Mouse (Mus musculus): ENCODE results near the gene Tbc1d23.
"Not testable (repeated sequence)": the region's sequence is repeated elsewhere in the genome, so short reads cannot be mapped to it uniquely, and the experiment has no call there.

The Tbc1d23 gene

GRCm38 (mm10) chr16:57215957-57216356 is 15.3 kb downstream of the Tbc1d23 start:
- DNase-seq (ENCODE audit: low read depth, low spot score), result no peak

GRCm38 (mm10) chr16:57211037-57211436 is 20.3 kb downstream of the Tbc1d23 start:
- DNase-seq (ENCODE audit: low read depth, low spot score), result no peak

GRCm38 (mm10) chr16:57208342-57208741 is 23.0 kb downstream of the Tbc1d23 start:
- DNase-seq (ENCODE audit: low read depth, low spot score), result no peak

- no peak for DNase-seq (ENCODE audit: low read depth, low spot score)
Observed at GRCm38 (mm10) chr16:57197281-57197680, 34.0 kb downstream of the Tbc1d23 start.

GRCm38 (mm10) chr16:57196590-57196989 is 34.7 kb downstream of the Tbc1d23 start:
- no peak for DNase-seq (ENCODE audit: low read depth, low spot score)

- no peak for DNase-seq (ENCODE audit: low read depth, low spot score)
Observed at GRCm38 (mm10) chr16:57191214-57191613, 40.1 kb downstream of the Tbc1d23 start.

- DNase-seq (ENCODE audit: low read depth, low spot score), result no peak
Observed at GRCm38 (mm10) chr16:57190390-57190789, 40.9 kb downstream of the Tbc1d23 start.

- no peak for DNase-seq (ENCODE audit: low read depth, low spot score)
Observed at GRCm38 (mm10) chr16:57189493-57189892, 41.8 kb downstream of the Tbc1d23 start.

GRCm38 (mm10) chr16:57186618-57187017 is 44.7 kb downstream of the Tbc1d23 start:
- no peak for DNase-seq (ENCODE audit: low read depth, low spot score)

- DNase-seq (ENCODE audit: low read depth, low spot score), result no peak
Observed at GRCm38 (mm10) chr16:57182037-57182436, 49.3 kb downstream of the Tbc1d23 start.

- DNase-seq (ENCODE audit: low read depth, low spot score), result no peak
Observed at GRCm38 (mm10) chr16:57181180-57181579, 50.1 kb downstream of the Tbc1d23 start.

- no peak for DNase-seq (ENCODE audit: low read depth, low spot score)
Observed at GRCm38 (mm10) chr16:57177664-57178063, 53.6 kb downstream of the Tbc1d23 start.

- DNase-seq (ENCODE audit: low read depth, low spot score), result peak; percentile 36
Observed at GRCm38 (mm10) chr16:57177254-57177653, 54.0 kb downstream of the Tbc1d23 start.

- DNase-seq (ENCODE audit: low read depth, low spot score), result no peak
Observed at GRCm38 (mm10) chr16:57176276-57176675, 55.0 kb downstream of the Tbc1d23 start.

GRCm38 (mm10) chr16:57175751-57176150 is 55.6 kb downstream of the Tbc1d23 start:
- DNase-seq (ENCODE audit: low read depth, low spot score), result no peak

GRCm38 (mm10) chr16:57174480-57174879 is 56.8 kb downstream of the Tbc1d23 start:
- DNase-seq (ENCODE audit: low read depth, low spot score), result not testable (repeated sequence)

- DNase-seq (ENCODE audit: low read depth, low spot score), result no peak
Observed at GRCm38 (mm10) chr16:57171570-57171969, 59.7 kb downstream of the Tbc1d23 start.

- DNase-seq (ENCODE audit: low read depth, low spot score), result no peak
Observed at GRCm38 (mm10) chr16:57171161-57171560, 60.1 kb downstream of the Tbc1d23 start.

- no peak for DNase-seq (ENCODE audit: low read depth, low spot score)
Observed at GRCm38 (mm10) chr16:57168236-57168635, 63.1 kb downstream of the Tbc1d23 start.

- no peak for DNase-seq (ENCODE audit: low read depth, low spot score)
Observed at GRCm38 (mm10) chr16:57167514-57167912, 63.8 kb downstream of the Tbc1d23 start.

GRCm38 (mm10) chr16:57166611-57167513 is 64.4 kb downstream of the Tbc1d23 start, which contains the start of gene Nit2:
Nit2 (minus strand) TSS chr16:57167341.
- peak; percentile 90 for DNase-seq (ENCODE audit: low read depth, low spot score)

GRCm38 (mm10) chr16:57166086-57166485 is 65.2 kb downstream of the Tbc1d23 start:
- DNase-seq (ENCODE audit: low read depth, low spot score), result no peak

GRCm38 (mm10) chr16:57165157-57165556 is 66.1 kb downstream of the Tbc1d23 start:
- no peak for DNase-seq (ENCODE audit: low read depth, low spot score)

Data from mesoderm, embryonic 11.5 days (tissue).